Mouse (Mus musculus) mouse trophoblast stem cell (cell line): ENCODE results near the gene Zbtb39.
"Not testable (repeated sequence)": the region's sequence is repeated elsewhere in the genome, so short reads cannot be mapped to it uniquely, and the experiment has no call there.

Source experiments
- in situ Hi-C, 2 experiments: fragments of 300-500 bp; cut with MseI, MboI; formaldehyde crosslinking; loops; 2 replicates in 1 of 2; 3 replicates in 1 of 2; pipeline ENCODE4 v1.15.1; 2025

Zbtb39 gene

GRCm38 (mm10) chr10:127776011-127776410, 36.7 kb downstream of the Zbtb39 start, which contains the start of gene Rdh9:
TSS of gene Rdh9 (plus strand) at chr10:127776386.
- in situ Hi-C loops = no loop called here

GRCm38 (mm10) chr10:127782321-127782720, 43.0 kb downstream of the Zbtb39 start:
- in situ Hi-C loops = not testable (repeated sequence)

GRCm38 (mm10) chr10:127785411-127785810, 46.1 kb downstream of the Zbtb39 start:
- in situ Hi-C loops = not testable (repeated sequence)
